Mouse (Mus musculus) right cerebral cortex, postnatal 14 days (tissue): ENCODE results near the gene Gm20388.

Experiments
- DNase-seq: peaks from one replicate; pipeline ENCODE4 v3.0.0; 2022

The Gm20388 gene

GRCm38 (mm10) chr8:124044421-124044820 lies 4133.8 kb downstream of the Gm20388 start:
- no peak for DNase-seq

GRCm38 (mm10) chr8:124044931-124045330 lies 4134.3 kb downstream of the Gm20388 start:
- DNase-seq = no peak

GRCm38 (mm10) chr8:124045856-124046255 lies 4135.2 kb downstream of the Gm20388 start:
- no peak for DNase-seq

- DNase-seq = peak; percentile 60
Observed at GRCm38 (mm10) chr8:124052110-124052509, 4141.5 kb downstream of the Gm20388 start.

- DNase-seq = no peak
Observed at GRCm38 (mm10) chr8:124052568-124052967, 4141.9 kb downstream of the Gm20388 start.

- DNase-seq = no peak
Observed at GRCm38 (mm10) chr8:124056832-124057655, 4146.4 kb downstream of the Gm20388 start.

GRCm38 (mm10) chr8:124066325-124067058 lies 4155.9 kb downstream of the Gm20388 start:
- no peak for DNase-seq

- no peak for DNase-seq
Observed at GRCm38 (mm10) chr8:124067059-124067750, 4156.6 kb downstream of the Gm20388 start.

- no peak for DNase-seq
Observed at GRCm38 (mm10) chr8:124070363-124071324, 4160.0 kb downstream of the Gm20388 start.

- DNase-seq = no peak
Observed at GRCm38 (mm10) chr8:124075977-124076376, 4165.3 kb downstream of the Gm20388 start.

GRCm38 (mm10) chr8:124076416-124076815 lies 4165.8 kb downstream of the Gm20388 start:
- no peak for DNase-seq

- no peak for DNase-seq
Observed at GRCm38 (mm10) chr8:124077377-124077776, 4166.7 kb downstream of the Gm20388 start.

- DNase-seq = no peak
Observed at GRCm38 (mm10) chr8:124077998-124078397, 4167.4 kb downstream of the Gm20388 start.

- no peak for DNase-seq
Observed at GRCm38 (mm10) chr8:124078969-124079368, 4168.3 kb downstream of the Gm20388 start.

GRCm38 (mm10) chr8:124080467-124081326 lies 4170.1 kb downstream of the Gm20388 start:
- DNase-seq = no peak

GRCm38 (mm10) chr8:124082616-124083015 lies 4172.0 kb downstream of the Gm20388 start:
- DNase-seq = no peak

- DNase-seq = no peak
Observed at GRCm38 (mm10) chr8:124083611-124084010, 4173.0 kb downstream of the Gm20388 start.

- no peak for DNase-seq
Observed at GRCm38 (mm10) chr8:124085668-124086067, 4175.0 kb downstream of the Gm20388 start.

GRCm38 (mm10) chr8:124088092-124088613 lies 4177.5 kb downstream of the Gm20388 start:
- DNase-seq = no peak

GRCm38 (mm10) chr8:124089016-124089415 lies 4178.4 kb downstream of the Gm20388 start:
- no peak for DNase-seq

GRCm38 (mm10) chr8:124090473-124090872 lies 4179.8 kb downstream of the Gm20388 start:
- no peak for DNase-seq
